Mouse (Mus musculus): ENCODE measurements around the gene Ehd1. TPM values are rescaled to one million over a fixed set of nuclear protein-coding genes. Genes with fewer than 3 reads are reported as not detected.

Ehd1 gene
- polyA plus RNA-seq, 1 experiment = 81.0 TPM

- TF ChIP-seq EP300 (IDR thresholded peaks at IDR 0.05; ENCODE audit: insufficient read depth, low read depth, low read length) = no peak
- no peak for TF ChIP-seq CTCF (IDR thresholded peaks at IDR 0.05; ENCODE audit: low read depth, low read length)
- no peak for TF ChIP-seq POLR2A (IDR thresholded peaks at IDR 0.05; ENCODE audit: insufficient read depth, low read length)
- Histone ChIP-seq H3K9me3 (replicated peaks; ENCODE audit: control insufficient read depth, insufficient read depth, low read length, poor library complexity, severe bottlenecking) (no peaks in the 10 kb centered on the region), H3K9ac (ENCODE audit: low read depth, poor library complexity, severe bottlenecking) (no peak overlapping the region), H3K4me3 (ENCODE audit: low read depth, low read length) (no peak overlapping the region), H3K27ac (ENCODE audit: insufficient read depth, low read length) (no peak overlapping the region), H3K27me3 (ENCODE audit: control insufficient read depth, insufficient read depth, low read length, poor library complexity, severe bottlenecking) (no peaks in the 10 kb centered on the region), H3K36me3 (ENCODE audit: control insufficient read depth, insufficient read depth, low read length, poor library complexity, severe bottlenecking) (0 out of 2 replicates have a peak, but pooled peaks cover 13% of the 10 kb centered on the region), H3K4me1 (ENCODE audit: control insufficient read depth, insufficient read depth, low read length) (peaks cover 5% of the 10 kb centered on the region)
Measured at GRCm38 (mm10) chr19:6338716-6339115, 62.2 kb downstream of the Ehd1 start.

GRCm38 (mm10) chr19:6339191-6339590 lies 62.7 kb downstream of the Ehd1 start:
- 0 out of 2 replicates have a peak, but pooled peaks cover 13% of the 10 kb centered on the region for H3K36me3 ChIP-seq (ENCODE audit: control insufficient read depth, insufficient read depth, low read length, poor library complexity, severe bottlenecking)
- no peak overlapping the region for H3K9ac ChIP-seq (ENCODE audit: low read depth, poor library complexity, severe bottlenecking)
- no peak overlapping the region for H3K4me3 ChIP-seq (ENCODE audit: low read depth, low read length)
- no peaks in the 10 kb centered on the region for H3K9me3 ChIP-seq (replicated peaks; ENCODE audit: control insufficient read depth, insufficient read depth, low read length, poor library complexity, severe bottlenecking)
- TF ChIP-seq POLR2A (IDR thresholded peaks at IDR 0.05; ENCODE audit: insufficient read depth, low read length) (no peak), CTCF (IDR thresholded peaks at IDR 0.05; ENCODE audit: low read depth, low read length) (no peak), EP300 (IDR thresholded peaks at IDR 0.05; ENCODE audit: insufficient read depth, low read depth, low read length) (no peak)
- H3K4me1 ChIP-seq (ENCODE audit: control insufficient read depth, insufficient read depth, low read length) = peaks cover 5% of the 10 kb centered on the region
- H3K27ac ChIP-seq (ENCODE audit: insufficient read depth, low read length) = no peak overlapping the region
- no peaks in the 10 kb centered on the region for H3K27me3 ChIP-seq (ENCODE audit: control insufficient read depth, insufficient read depth, low read length, poor library complexity, severe bottlenecking)

GRCm38 (mm10) chr19:6339890-6340504 lies 63.5 kb downstream of the Ehd1 start:
- TF ChIP-seq POLR2A (IDR thresholded peaks at IDR 0.05; ENCODE audit: insufficient read depth, low read length) (no peak), EP300 (IDR thresholded peaks at IDR 0.05; ENCODE audit: insufficient read depth, low read depth, low read length) (no peak), CTCF (IDR thresholded peaks at IDR 0.05; ENCODE audit: low read depth, low read length) (peak; percentile 73)
- H3K4me3 ChIP-seq (ENCODE audit: low read depth, low read length) = no peak overlapping the region
- H3K9ac ChIP-seq (ENCODE audit: low read depth, poor library complexity, severe bottlenecking) = no peak overlapping the region
- H3K36me3 ChIP-seq (ENCODE audit: control insufficient read depth, insufficient read depth, low read length, poor library complexity, severe bottlenecking) = 0 out of 2 replicates have a peak, but pooled peaks cover 13% of the 10 kb centered on the region
- peaks cover 5% of the 10 kb centered on the region for H3K4me1 ChIP-seq (ENCODE audit: control insufficient read depth, insufficient read depth, low read length)
- H3K9me3 ChIP-seq (replicated peaks; ENCODE audit: control insufficient read depth, insufficient read depth, low read length, poor library complexity, severe bottlenecking) = no peaks in the 10 kb centered on the region
- 0 out of 2 replicates have a peak overlapping the region, but pooled peaks have one; percentile 9 for H3K27ac ChIP-seq (ENCODE audit: insufficient read depth, low read length)
- no peaks in the 10 kb centered on the region for H3K27me3 ChIP-seq (ENCODE audit: control insufficient read depth, insufficient read depth, low read length, poor library complexity, severe bottlenecking)

GRCm38 (mm10) chr19:6340524-6341452 lies 64.3 kb downstream of the Ehd1 start, which contains the start of gene Map4k2:
Gene Map4k2 (plus strand): TSS chr19:6341135.
- H3K27me3 ChIP-seq (ENCODE audit: control insufficient read depth, insufficient read depth, low read length, poor library complexity, severe bottlenecking) = no peaks in the 10 kb centered on the region
- no peak for TF ChIP-seq POLR2A (IDR thresholded peaks at IDR 0.05; ENCODE audit: insufficient read depth, low read length)
- TF ChIP-seq CTCF (IDR thresholded peaks at IDR 0.05; ENCODE audit: low read depth, low read length) = no peak
- TF ChIP-seq EP300 (IDR thresholded peaks at IDR 0.05; ENCODE audit: insufficient read depth, low read depth, low read length) = no peak
- no peaks in the 10 kb centered on the region for H3K9me3 ChIP-seq (replicated peaks; ENCODE audit: control insufficient read depth, insufficient read depth, low read length, poor library complexity, severe bottlenecking)
- H3K27ac ChIP-seq (ENCODE audit: insufficient read depth, low read length) = 0 out of 2 replicates have a peak within 1 kb of the TSS, but pooled peaks have one; percentile 9
- H3K4me3 ChIP-seq (ENCODE audit: low read depth, low read length) = peak within 1 kb of the TSS; percentile 91
- peak within 1 kb of the TSS; percentile 49 for H3K9ac ChIP-seq (ENCODE audit: low read depth, poor library complexity, severe bottlenecking)
- 0 out of 2 replicates have a peak, but pooled peaks cover 13% of the 10 kb centered on the region for H3K36me3 ChIP-seq (ENCODE audit: control insufficient read depth, insufficient read depth, low read length, poor library complexity, severe bottlenecking)
- H3K4me1 ChIP-seq (ENCODE audit: control insufficient read depth, insufficient read depth, low read length) = peaks cover 5% of the 10 kb centered on the region

- Histone ChIP-seq H3K4me1 (ENCODE audit: control insufficient read depth, insufficient read depth, low read length) (peaks cover 5% of the 10 kb centered on the region), H3K9me3 (replicated peaks; ENCODE audit: control insufficient read depth, insufficient read depth, low read length, poor library complexity, severe bottlenecking) (no peaks in the 10 kb centered on the region), H3K4me3 (ENCODE audit: low read depth, low read length) (peak overlapping the region; percentile 91), H3K9ac (ENCODE audit: low read depth, poor library complexity, severe bottlenecking) (peak overlapping the region; percentile 49), H3K36me3 (ENCODE audit: control insufficient read depth, insufficient read depth, low read length, poor library complexity, severe bottlenecking) (0 out of 2 replicates have a peak, but pooled peaks cover 13% of the 10 kb centered on the region), H3K27ac (ENCODE audit: insufficient read depth, low read length) (no peak overlapping the region), H3K27me3 (ENCODE audit: control insufficient read depth, insufficient read depth, low read length, poor library complexity, severe bottlenecking) (no peaks in the 10 kb centered on the region)
- no peak for TF ChIP-seq POLR2A (IDR thresholded peaks at IDR 0.05; ENCODE audit: insufficient read depth, low read length)
- TF ChIP-seq EP300 (IDR thresholded peaks at IDR 0.05; ENCODE audit: insufficient read depth, low read depth, low read length) = no peak
- no peak for TF ChIP-seq CTCF (IDR thresholded peaks at IDR 0.05; ENCODE audit: low read depth, low read length)
Measured at GRCm38 (mm10) chr19:6341453-6342077, 65.0 kb downstream of the Ehd1 start.
